Mouse (Mus musculus) gastrocnemius, postnatal 14 days (tissue): ENCODE results near the gene Gadd45a. TPM values are rescaled to one million over a fixed set of nuclear protein-coding genes. Genes with fewer than 3 reads are reported as not detected.

Experiments
- DNase-seq: peaks from one replicate; pipeline ENCODE4 v3.0.0; 2021; ENCODE audit warnings: mixed read lengths
- intact Hi-C: fragments of 180-260 bp; cut with DNase I; formaldehyde crosslinking; loops from one replicate; pipeline ENCODE4 v1.15.1; 2025; ENCODE audit warnings: low total_unique reads
- total RNA-seq, 2 experiments: library from RNA; stranded (reverse); gene quantifications; 2 replicates each; pipeline ENCODE4 v1.2.3; 2021

Gadd45a gene
- total RNA-seq, 2 experiments from 2014 or later = 41.7 to 59.0 TPM

DNA sequence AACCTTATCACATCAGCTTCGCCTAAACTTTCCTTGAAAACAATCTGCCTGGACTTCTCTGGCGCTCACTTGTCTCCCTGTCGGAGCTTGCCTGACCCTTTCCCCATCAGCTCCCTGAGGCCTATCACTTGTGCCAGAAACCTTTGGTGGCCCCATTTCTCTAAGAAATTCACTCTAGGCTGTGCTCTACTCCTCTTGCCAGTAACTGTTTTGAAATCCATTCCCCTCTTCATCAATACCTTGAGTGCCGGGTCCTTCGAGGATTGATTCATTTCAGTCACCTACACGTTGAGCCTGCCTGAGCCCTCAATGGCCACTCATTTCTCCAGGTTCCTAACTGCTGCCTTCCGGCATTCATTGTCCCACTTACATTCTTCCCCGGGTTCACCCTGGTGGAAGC is 44.5 kb downstream of the Gadd45a start:
- intact Hi-C loops = no loop called here
- DNase-seq = no peak

DNA sequence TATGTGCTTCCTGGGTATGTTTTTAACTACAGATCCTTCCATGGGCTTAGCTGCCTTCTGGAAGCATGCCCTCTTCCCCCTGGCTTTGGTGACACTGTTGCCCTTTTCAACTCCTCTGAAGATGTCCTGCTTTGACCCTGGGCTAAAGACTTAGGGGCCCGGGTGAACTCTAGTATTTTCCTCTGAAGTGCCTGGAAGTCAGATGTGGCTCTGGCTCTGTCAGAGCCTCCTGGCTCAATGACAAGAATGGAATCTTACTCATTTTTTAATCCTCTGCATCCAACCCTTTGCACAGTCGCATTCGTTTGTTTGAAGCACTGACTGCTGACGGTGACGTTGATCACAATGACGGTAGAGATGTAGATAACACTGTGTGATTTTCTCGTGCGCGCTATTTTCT is 45.0 kb downstream of the Gadd45a start:
- peak; percentile 39 for DNase-seq
- intact Hi-C loops = no loop called here

DNA sequence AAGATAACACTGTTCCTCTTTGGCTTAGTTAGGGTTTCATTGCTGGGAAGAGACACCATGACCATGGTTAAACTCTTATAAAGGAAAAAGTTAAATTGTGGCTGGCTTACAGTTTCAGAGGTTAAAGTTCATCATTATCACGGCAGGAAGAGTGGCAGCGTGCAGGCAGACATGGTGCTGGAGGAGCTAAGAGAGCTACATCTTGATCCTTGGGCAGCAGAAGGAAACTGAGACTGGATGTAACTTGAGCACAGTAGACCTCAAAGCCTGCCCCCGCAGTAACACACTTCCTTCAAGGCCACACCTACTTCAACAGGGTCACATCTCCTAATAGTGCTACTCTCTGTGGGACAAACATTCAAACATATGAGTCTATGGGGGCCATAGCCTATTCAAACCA is 47.7 kb downstream of the Gadd45a start:
- DNase-seq = no peak
- intact Hi-C loops = no loop called here

DNA sequence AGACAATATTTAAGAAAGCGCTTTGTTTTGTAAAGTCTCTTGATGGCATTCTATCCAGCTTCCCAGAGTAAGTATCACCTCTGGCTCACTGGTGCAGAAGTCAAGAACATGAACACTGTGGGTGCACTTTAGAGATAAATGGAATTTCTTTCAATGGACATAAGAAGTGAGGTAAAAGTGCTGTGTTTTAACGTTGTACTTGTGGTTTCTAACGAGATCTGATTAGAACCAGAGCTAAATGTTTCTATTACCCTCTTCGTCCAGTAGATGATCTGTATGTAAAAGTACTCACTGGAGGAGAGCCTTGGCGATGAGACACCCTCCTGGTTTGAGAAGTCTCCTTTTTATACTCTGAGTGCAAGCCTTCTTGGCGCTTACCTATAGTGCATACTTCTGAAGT is 48.2 kb downstream of the Gadd45a start:
- intact Hi-C loops = no loop called here
- no peak for DNase-seq

DNA sequence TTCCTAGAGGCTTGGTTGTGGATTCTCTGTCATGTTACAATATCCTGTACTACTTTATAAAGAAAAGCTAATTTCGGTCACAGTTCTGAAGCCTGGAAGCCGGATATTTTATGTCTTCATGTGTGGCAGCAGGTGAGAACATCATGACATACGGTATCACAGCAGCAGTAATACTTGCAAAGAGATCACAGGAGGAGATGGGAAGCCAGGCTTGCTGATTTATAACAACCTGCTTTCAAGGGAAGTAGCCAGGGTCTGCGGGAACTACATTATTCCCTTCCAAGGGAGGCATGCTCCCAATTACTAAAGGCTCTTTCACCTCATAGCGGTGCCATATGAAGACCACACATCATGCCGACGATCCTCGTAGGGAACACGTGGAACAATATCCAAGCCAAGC is 48.9 kb downstream of the Gadd45a start:
- intact Hi-C loops = no loop called here
- DNase-seq = no peak

DNA sequence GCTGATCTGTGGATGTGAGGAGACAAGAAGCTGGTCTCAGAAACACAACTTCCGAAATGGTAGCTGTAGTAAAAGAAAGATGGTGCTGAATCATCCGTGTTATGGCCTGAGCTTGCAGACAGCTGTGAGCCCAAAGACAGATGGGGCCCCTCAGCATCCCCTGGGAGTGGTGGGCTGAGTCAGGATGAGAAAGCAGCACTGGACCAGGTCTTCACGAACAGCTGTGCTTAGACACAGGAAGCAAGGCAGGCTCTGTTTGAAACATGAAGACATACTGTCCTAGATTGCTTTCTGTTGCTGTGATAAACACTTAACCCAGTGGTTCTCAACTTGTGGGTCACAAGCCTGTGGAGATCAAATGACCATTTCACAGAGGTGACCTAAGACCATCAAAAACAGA is 49.6 kb downstream of the Gadd45a start:
- intact Hi-C loops = no loop called here
- DNase-seq = peak; percentile 76

DNA sequence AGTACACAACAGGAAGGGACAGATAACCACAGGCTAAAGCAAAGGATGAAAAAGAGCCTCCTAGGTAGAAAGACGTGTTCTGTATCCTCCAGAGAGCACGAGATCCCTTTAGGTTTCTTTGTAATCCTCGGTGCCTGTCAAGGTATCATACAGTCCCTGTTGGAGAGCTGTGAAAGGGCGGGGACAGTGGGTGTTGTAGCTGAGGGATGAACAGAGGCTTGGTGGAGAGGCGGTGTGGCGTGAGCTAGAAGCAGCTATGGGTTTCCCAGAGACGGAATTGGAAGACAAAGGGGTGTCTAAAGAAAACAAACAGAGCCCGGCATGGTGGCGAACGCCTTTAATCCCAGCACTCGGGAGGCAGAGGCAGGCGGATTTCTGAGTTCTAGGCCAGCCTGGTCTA is 51.2 kb downstream of the Gadd45a start:
- no peak for DNase-seq
- intact Hi-C loops = no loop called here

DNA sequence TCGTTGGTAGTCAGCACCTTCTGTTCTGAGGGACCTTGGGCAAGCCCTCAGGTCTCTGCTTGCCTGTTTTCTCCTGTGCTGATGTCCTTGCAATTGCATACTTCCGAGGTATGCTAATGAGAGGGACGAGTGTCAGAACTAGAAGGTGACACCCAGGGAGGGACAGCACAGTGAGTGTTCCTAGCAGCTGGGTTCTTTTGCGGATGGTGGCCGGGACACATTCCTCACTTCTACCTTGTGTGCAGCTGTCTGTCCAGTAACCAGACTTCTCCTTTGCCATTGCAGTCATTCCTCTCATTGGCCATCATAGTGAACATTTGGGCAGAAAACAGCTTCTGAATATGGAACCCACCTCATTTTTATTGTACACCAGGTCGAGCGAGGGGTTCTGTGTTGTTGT is 51.8 kb downstream of the Gadd45a start:
- DNase-seq = no peak
- intact Hi-C loops = no loop called here

Other genes starting within 250 kb of the Gadd45a start
- gene Vmn1r39, start 226.8 kb downstream of the Gadd45a start, total RNA-seq = not detected
- gene Gng12, start 141.1 kb downstream of the Gadd45a start, total RNA-seq = 10 to 100 TPM; 34.3 to 35.0 TPM
- gene Serbp1, start 200.7 kb upstream of the Gadd45a start, total RNA-seq = 100 to 1,000 TPM; 304 to 369 TPM